Mouse (Mus musculus): Measurements from ENCODE around the gene Rc3h1.
"Not testable (repeated sequence)": the region's sequence is repeated elsewhere in the genome, so short reads cannot be mapped to it uniquely, and the experiment has no call there.

Gene Rc3h1

GRCm38 (mm10) chr1:160967268-160967667, 61.0 kb downstream of the Rc3h1 start:
- no peak for DNase-seq

GRCm38 (mm10) chr1:160968643-160969042, 62.4 kb downstream of the Rc3h1 start:
- DNase-seq = peak; percentile 18

GRCm38 (mm10) chr1:160978071-160978735, 72.0 kb downstream of the Rc3h1 start, which contains the start of gene Serpinc1:
Gene Serpinc1, plus strand, starts transcription at chr1:160978585.
- no peak for DNase-seq

GRCm38 (mm10) chr1:160980021-160980420, 73.8 kb downstream of the Rc3h1 start:
- no peak for DNase-seq

- DNase-seq = no peak
Observed at GRCm38 (mm10) chr1:160980537-160981234, 74.5 kb downstream of the Rc3h1 start.

GRCm38 (mm10) chr1:160981337-160981736, 75.1 kb downstream of the Rc3h1 start:
- DNase-seq = no peak

- no peak for DNase-seq
Observed at GRCm38 (mm10) chr1:160982887-160983286, 76.7 kb downstream of the Rc3h1 start.

- DNase-seq = not testable (repeated sequence)
Observed at GRCm38 (mm10) chr1:160984731-160985130, 78.5 kb downstream of the Rc3h1 start.

- DNase-seq = no peak
Observed at GRCm38 (mm10) chr1:160985477-160985876, 79.3 kb downstream of the Rc3h1 start.

- DNase-seq = no peak
Observed at GRCm38 (mm10) chr1:160986881-160987635, 80.8 kb downstream of the Rc3h1 start.

- no peak for DNase-seq
Observed at GRCm38 (mm10) chr1:160989395-160989794, 83.2 kb downstream of the Rc3h1 start.

- DNase-seq = no peak
Observed at GRCm38 (mm10) chr1:160993851-160994250, 87.6 kb downstream of the Rc3h1 start.

- DNase-seq = no peak
Observed at GRCm38 (mm10) chr1:161004942-161005341, 98.7 kb downstream of the Rc3h1 start.

GRCm38 (mm10) chr1:161005526-161005925, 99.3 kb downstream of the Rc3h1 start:
- DNase-seq = no peak

GRCm38 (mm10) chr1:161006471-161006870, 100.3 kb downstream of the Rc3h1 start:
- no peak for DNase-seq

- no peak for DNase-seq
Observed at GRCm38 (mm10) chr1:161008038-161008437, 101.8 kb downstream of the Rc3h1 start.

- DNase-seq = no peak
Observed at GRCm38 (mm10) chr1:161010436-161010835, 104.2 kb downstream of the Rc3h1 start.

- DNase-seq = no peak
Observed at GRCm38 (mm10) chr1:161016378-161016777, 110.2 kb downstream of the Rc3h1 start.

- no peak for DNase-seq
Observed at GRCm38 (mm10) chr1:161020051-161020450, 113.8 kb downstream of the Rc3h1 start.
